Mouse (Mus musculus): ENCODE measurements around the gene Trf.

- TF ChIP-seq POLR2A (IDR thresholded peaks at IDR 0.05; ENCODE audit: insufficient read depth, low read length) (no peak), EP300 (IDR thresholded peaks at IDR 0.05; ENCODE audit: insufficient read depth, low read depth, low read length) (no peak)
These were observed 1.8 kb downstream of the Trf start for GRCm38 (mm10) chr9:103228370-103229003.

All from ES-Bruce4 (cell line).